Mouse (Mus musculus): ENCODE measurements at regions not wholly inside any gene's neighbourhood (a gene's known extent, or its start where the extent isn't known, plus 50 kb on each side); places are given as distances from the start of the nearest gene placed in this dataset.

DNA sequence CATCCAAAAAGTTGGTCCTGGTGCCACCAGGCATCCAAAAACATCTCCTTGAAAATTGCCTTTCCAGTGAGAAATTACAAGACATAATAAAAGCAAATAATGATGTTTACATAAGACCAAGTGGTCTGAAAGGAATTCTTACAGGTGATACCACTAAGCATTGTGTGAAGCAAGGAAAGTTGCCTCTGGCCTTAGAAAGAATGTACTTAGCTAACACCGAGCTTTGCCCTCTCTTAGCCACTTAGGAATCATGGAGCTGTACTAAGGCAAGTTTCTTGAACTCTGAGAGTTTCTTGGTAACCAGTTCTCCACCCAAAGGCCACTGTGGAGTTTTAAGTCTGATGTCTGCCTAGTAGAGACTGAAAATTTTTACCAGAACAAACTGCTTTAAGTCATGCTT, 359.4 kb upstream of the Cdh11 start:
- DNase-seq (ENCODE audit: low spot score in 2 of 2), result no peak

DNA sequence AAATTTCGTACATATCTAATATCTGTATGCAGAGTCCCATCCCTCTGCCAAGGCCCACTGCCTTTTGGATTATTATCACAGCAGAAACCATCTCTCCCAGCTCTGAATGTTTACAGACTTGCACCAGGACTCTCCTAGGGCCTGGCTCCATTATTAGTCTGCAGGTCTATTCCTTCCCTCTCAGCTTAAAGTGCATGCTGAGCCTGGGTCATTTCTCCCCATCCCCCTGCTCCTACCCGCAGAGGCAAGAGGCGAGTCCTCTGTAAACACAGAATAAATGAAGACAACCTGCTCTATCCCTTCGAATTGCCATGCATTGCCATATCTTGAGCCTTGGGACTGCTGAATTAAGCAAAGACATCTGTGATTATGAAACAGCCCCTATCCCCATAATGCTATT, 362.6 kb upstream of the Cdh11 start:
- DNase-seq (ENCODE audit: low spot score in 2 of 2), result no peak

DNA sequence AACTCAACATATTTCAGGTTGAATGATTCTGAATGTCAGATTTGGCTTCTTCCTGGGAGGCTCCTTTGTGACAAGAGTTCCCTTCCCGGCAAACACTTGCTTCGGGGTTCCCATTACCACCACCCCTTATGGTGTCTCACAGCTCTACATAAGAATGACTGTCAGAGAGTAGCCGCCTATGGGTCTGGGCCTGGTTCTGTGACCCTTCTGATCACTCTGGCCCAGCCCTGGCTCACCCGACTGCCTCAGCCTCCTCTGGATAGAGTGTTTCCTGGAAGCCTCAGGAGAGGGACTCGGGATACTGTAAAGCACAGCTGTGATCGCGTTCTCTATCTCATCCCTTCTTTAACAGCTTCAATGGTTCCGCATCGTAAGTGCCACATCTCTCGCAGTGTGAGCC, 363.0 kb upstream of the Cdh11 start:
- no peak for DNase-seq (ENCODE audit: low spot score in 2 of 2)

DNA sequence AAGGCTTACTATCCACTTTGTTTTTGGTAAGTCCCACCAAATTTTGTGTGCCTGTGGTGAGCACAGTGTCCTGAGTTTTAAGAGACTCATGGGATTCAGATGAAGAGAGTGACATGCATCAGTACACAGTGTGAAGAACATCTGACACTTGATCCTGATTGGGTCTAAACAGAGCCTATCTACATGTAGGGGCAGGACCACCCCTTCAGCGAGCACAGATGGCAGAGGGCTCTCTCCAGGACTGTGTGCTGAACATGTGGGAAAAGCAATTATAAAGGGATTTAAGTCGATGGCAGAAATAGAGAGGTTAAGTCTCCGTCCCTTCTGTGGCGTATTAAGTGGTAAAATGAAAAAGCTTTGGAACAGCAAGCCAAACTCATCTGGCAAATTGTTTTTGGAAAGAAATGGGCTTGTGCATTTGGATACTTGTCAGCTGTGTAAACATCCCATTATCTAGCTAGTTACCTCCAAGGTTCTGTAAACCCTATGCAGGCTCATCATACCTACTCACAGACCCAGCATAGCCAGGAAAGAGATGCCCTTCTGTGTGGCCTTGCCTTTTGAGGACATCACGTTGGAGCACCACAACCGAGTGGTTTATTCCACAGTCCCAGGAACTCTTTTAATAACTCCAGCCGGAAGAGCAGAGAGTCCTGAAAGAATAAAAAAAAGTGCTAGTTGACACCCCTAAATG, 381.3 kb upstream of the Cdh11 start:
- no peak for DNase-seq (ENCODE audit: low spot score in 2 of 2)

DNA sequence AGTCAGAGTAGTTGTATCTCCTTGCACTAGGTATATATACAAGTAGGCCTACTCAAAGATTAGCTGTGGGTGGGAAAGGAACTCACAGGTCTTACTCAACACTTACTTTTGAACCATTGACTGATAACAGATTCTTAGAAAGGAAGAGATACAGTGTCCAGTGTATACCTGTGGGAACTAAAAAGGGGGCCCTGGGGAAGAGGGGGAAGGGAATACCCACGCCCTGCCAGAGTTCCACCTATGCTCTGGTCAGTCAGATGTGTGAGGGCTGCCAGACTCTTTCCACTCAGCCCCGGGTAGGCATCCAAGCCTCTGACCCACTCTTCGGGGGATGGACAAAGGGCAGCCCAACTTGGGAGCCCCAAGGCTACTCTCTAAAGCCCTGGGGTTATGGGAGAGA, 387.9 kb upstream of the Cdh11 start:
- DNase-seq (ENCODE audit: low spot score in 2 of 2), result no peak

DNA sequence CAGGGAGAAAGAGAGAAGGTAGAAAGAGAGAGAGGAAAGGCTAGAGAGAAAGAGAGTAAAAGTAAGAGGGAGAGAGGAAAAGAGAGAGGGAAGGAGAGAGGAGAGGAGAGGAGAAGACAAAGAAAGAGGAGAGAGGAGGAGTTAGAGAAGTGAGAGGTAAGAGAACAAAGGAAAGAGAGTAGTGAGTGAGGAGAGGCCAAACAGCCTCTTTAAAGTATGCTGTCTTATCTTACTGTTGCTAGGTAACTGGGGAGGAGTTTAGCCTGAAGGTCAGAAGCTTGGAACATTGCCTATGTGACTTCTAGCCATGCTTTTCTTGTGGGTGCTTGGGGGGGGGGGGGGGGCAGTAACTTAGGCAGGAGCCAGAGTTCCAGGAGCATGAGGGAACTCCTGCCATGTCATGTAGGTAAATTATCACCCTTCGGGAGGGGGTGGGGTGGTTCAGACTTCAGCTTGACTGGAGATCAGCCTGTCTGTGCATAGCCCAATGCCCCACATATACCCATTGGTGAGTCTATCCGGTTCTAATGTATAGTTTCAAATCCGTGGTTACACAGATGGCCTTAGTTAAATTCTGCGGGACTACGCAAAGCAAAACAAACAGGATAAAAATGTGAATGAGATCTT, 388.5 kb upstream of the Cdh11 start:
- no peak for DNase-seq (ENCODE audit: low spot score in 2 of 2)

DNA sequence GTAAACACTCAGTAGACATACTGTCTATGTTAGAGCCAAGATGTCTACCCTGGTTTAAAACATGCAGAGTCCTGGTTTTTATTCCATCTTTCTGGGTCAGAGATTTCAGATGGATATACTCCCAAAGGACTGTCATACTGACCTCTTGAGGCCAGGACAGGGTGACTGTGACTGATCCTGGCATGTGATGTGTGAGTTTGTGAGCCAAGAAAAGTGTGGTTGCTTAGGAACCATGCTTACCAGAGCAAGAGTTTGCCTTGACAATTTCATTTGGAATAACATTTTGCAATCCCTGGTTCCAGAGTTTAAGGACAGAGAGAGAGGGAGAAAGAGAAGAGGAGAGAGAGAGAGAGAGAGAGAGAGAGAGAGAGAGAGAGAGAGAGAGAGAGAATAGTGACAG, 395.2 kb upstream of the Cdh11 start:
- DNase-seq (ENCODE audit: low spot score in 2 of 2), result no peak

DNA sequence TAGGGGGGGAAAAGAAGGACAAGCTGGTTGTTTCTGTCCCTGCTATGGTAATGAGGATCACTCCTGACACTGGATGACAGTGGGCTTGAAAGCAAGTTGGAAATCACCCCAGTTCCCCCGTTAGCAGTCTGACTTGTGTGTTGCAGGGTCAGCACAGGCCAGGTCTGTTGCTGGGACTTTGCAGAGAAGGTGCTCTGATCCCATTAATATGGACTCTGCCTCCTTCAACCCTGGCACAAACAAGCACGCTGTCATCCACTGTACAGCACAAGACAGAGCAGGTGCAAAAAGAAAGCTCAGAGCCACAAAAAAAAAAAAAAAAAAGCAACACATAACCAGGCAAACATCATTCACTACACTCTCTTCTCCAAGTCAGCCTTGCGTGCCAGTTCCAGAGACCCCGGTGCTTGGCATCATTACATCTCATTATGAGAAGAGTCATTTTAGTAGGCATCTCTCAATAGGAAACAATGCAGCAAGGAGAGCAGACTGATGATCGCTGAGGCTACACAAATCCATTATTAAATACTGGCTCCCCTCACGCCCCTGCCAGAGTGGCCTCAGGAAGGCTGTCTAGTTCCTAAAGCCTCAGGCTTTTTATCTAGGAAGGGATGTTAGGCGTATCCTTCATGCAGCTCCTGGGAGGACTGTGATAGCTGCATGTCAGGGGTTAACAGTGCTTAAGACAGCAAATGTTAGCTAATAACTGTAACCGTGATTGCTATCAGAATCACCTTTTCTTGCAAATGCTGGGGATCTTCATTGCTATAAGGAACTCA, 403.5 kb upstream of the Cdh11 start:
- no peak for DNase-seq (ENCODE audit: low spot score in 2 of 2)

DNA sequence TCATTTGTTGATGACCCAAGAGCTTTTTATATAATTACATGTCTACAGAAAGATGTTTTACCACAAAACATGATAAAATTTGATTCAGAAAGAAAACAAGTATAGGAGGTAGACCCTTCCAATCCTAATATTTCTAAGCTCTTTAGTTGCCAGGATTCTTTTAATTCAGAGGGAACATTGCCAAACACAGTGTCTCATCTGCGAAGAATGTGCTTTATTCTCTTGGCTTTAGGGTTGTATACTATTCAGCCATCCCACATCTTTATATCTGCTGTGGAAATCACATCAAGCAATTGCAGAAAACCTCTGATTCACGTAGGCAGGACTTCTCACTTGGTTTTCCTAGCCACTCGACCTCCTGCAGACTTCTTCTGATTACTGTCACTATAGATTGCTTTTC, 412.8 kb upstream of the Cdh11 start:
- no peak for DNase-seq (ENCODE audit: low spot score in 2 of 2)

DNA sequence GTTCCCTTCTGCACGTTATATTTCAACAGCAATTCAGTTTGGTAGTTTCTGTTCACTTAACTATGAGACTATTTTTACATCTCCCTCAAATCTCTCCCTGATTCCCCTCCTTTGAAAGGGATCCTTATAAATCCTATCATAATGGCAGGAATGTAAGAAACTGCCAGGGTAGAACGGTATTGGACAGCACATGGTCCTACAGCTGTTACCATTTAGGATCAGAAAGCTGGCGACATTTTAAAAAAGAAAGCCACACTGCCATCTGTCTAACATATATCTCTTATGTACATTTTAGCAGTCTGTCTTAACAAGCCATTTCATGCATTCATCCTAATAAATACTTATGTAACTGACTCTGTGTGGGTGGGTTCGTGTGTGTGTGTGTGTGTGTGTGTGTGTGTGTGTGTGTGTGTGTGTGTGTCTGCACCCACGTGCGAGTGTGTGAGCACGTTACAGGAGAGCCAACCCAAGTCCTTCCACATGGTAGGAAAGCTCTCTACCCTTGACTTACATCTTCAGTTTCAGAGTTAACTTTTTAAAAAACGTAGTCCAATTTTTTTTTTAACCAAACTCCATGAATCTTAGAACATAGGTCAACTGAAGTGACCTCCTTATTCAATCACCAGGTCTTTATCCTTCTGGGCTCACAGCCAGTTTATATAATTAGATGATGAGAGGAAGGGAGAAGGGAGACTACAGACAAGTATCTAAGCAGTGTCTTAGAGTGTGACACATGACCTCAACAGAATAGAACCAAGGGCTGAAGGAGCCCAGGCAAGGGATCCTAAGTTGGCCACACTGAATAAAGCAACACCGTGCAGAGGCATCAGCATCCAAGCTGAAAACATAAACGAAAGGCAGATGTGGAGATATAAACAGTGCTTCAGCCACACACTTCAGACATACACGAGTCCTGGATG, 414.5 kb upstream of the Cdh11 start:
- DNase-seq (ENCODE audit: low spot score in 2 of 2), result no peak

DNA sequence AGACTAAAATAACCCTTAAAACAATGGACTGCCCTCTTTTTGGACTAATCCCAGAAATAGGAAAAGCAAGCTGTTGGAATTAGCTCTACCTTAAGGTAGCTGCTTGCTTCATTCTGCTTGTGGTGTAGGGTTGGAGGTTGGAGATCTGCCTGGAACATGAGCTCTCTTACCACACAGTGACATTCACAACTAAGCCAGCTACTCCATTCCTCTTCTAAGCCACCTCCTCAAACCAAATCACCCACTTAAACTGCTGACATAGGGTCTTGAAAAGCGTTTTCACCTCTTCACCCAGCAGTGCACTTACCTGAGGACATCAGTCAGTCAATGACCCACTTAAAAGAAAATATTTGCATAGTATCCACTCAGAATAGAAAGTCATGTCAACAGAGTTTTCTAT, 418.3 kb upstream of the Cdh11 start:
- DNase-seq (ENCODE audit: low spot score in 2 of 2), result no peak

DNA sequence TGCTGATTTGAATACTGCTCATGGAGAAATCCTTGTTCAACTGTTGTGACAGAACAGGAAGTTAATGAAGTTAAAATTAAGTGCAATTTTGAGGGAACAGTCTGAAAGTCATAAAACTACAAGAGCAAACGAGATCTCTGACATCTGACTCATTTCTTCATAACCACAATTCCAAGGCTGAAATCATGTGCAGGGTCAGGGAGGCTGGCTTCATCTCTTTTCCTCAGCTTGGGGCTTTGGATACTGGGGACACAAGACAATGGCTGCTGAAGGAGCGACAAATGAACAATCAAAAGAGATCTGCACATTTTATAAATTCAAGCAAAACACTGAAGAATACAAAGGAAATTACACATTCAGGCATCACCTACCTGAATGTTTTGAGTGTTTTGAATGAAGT, 429.2 kb upstream of the Cdh11 start:
- DNase-seq (ENCODE audit: low spot score in 2 of 2), result no peak

DNA sequence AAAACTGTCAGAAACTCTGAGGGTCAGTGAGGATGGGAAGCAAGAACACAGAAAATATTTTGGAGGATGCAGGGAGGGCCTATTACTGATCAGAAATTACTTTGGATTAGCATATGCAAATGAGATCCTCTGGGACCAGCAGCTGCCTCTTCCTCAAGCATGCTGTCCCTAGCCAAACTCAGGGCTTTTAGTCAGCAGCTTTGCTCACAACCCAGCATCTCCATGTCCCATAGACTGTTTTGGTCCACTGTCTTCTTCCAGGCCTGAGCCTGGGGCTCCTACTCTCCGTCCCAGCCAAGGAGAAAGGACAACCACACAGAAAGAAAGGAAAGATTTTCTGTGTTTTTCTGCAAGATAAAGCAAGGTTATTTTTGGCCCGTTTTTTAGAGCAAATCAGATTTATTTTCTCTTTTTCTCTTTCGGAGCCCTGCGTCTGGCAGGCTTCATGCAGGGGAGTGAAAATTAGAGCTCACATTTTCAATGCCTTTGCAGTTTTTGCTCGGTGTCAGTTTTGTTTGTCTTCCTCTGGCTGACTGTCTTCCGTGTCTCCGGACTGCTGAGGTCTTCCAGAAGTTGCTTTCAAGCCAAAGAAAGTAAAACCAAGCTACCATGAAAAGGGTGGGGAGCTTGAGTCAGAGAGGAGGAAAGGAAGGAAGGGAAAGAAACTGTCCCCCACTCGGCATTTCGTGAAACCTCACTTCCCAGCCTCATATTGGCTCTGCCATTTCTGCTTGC, 445.5 kb upstream of the Cdh11 start:
- peak in 1 of 2 experiments; percentile 5 for DNase-seq (ENCODE audit: low spot score in 2 of 2)

DNA sequence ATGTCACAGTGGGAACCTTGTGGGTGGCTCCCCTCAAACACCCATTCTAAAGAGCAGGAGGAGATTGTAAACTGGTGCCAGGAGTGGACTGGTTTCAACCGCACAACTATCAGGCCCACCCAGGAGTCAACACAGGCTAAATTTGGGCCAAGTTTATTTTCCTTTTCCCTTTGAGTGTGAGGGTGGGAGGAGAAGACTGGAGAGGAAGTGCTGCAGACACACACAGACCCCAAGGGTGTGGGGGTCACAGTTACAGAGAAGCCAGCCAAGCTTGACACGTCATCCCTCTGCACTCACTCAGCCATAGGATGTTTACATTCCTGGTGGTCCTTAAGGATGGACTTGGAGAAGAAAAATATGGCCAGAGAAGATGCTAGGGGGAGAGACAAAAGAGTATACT, 448.9 kb upstream of the Cdh11 start:
- no peak for DNase-seq (ENCODE audit: low spot score in 2 of 2)

DNA sequence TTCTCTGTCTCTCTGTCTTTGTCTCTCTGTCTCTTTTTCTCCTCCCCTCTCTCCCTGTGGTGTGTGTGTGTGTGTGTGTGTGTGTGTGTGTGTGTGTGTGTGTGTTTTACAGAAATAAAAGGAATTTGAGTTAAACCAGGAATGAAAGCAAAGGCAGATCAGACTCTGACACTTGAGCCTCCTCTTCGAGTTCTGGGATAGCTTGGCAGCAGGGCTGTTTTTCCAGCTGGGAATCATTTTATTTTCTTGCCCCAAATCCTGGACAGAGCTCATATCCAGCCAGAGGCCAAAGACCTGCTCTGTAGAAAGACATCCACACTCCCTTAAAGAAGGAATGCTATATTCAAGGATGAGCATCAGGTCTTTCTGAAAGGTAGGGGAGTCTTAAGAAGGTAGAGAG, 450.2 kb upstream of the Cdh11 start:
- no peak for DNase-seq (ENCODE audit: low spot score in 2 of 2)

DNA sequence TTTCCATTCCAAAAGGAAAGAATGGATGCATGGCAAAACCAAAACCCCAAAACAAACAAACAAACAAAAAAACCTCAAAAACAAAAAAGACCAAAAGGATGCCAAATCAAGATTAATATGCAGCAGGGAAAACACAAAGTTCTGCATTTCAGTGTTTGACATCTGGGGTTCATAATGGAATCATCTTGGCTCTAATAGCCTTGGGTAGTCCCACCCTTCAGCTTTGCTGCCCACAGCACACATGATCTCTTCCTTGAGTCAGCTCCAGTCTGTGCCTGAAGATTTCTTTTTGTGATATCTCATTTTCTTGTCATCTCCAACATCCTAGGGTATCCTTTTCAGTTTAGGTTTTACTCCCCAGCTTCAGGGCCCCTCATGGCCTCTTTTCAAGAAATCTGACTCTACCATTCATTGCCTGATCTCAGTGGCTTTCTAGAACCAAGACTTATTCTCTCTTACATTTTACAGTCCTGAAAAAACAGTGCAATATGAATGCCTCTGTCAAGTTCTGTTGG, 453.1 kb upstream of the Cdh11 start:
- DNase-seq (ENCODE audit: low spot score in 2 of 2), result no peak

DNA sequence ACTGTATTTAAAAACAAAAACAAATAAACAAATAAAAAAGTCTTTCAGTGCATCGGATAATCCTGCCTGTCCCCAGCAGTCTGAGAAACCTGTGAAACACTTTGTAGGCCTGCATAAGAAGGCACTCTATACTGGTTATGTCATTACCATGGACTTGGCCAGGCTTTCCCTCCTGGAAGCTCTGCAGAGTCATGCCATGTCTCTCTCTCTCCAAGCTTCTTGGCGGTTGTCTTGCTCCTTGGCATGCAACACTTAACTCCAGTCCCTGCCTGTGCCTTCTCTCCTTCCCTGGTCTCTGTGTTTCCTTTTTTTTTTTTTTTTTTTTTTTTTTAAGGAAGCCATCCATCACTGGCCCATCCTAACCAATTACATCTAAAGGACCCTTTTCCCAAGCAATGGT, 458.7 kb upstream of the Cdh11 start:
- no peak for DNase-seq (ENCODE audit: low spot score in 2 of 2)

DNA sequence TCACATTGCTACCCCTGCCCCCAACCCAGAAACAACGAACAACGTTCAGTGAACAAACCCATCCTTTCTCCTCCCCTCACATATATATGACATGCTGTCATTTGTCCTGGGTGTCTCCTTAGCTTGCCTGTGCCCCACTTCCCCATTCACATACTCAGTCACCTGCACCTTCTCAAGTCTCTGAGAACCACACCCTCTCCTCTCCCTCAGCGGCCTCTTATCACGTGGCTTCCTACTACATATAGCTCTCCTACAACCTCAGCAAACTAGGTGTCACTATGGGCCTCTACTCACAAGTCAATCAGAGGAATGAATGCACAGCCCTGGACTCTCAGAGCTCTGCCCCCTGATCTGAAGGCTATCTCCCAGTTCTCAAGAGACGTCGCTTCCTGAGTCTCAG, 459.2 kb upstream of the Cdh11 start:
- DNase-seq (ENCODE audit: low spot score in 2 of 2), result no peak

DNA sequence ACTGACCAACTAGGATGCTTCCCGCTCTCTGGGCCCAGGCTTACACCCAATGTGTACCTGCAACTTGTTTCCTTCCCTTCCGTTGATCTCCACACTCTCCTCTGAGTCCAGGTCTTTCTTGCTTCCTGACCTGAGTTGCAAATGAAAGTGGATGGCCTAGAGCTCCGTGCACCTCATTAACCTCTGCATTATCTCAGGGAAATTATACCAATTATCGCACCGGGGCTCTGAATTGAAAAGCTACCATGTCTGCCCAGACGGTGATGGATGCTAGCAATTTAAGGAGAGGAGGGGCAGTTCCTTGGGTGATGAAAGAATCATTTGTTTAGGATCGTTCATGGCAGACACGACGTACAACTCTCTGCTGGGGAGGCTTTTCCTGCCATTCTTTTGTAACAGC, 460.4 kb upstream of the Cdh11 start:
- no peak for DNase-seq (ENCODE audit: low spot score in 2 of 2)

DNA sequence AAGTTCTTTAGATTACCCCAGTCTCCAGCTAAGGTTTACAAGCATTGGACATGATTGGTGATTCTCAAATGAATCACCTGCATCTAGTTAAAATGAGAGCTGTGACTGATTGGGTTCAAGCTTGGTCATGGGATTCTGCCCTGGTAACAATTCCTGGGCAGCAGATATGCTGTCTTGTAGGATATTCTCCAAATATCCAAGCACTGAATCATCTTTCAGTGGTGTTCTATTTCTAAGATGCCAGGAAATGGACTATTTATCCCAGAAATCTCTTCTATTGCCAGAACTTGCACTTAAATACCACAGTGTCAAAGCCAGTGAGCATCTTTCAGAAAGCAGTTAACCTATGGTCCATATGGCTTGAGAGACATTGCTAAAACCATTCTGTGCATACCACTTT, 475.8 kb upstream of the Cdh11 start:
- no peak for DNase-seq (ENCODE audit: low spot score in 2 of 2)

DNA sequence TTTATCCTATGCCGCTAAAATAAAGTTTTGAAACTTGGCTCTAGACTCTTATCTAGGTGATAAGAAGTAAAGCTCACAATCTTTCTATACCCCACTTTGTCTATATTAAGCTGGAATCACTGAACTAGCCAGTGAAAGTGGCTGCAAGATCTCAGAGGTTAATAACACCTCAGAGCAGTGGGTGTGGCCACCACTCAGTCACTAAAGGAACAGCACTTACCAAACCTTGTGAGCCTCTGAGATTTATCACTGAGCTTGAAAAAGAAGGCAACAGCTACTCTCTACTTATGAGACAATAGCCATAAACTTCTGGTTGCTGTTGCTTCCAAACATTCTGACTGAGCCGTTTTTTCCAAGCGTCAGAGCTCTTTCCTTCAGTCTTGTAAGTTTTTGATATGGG, 484.6 kb upstream of the Cdh11 start:
- DNase-seq (ENCODE audit: low spot score in 2 of 2), result no peak
